Mouse (Mus musculus) kidney, embryonic 14.5 days (tissue): ENCODE results near the gene Gm10024. TPM values are rescaled to one million over a fixed set of nuclear protein-coding genes. Genes with fewer than 3 reads are reported as not detected.
"Not testable (repeated sequence)": the region's sequence is repeated elsewhere in the genome, so short reads cannot be mapped to it uniquely, and the experiment has no call there.

Source experiments
- ATAC-seq: fragments of 200-750 bp; cut with Nextera tagmentation; 2 replicates; pipeline ENCODE4 v1.8.0; 2017; ENCODE audit warnings: moderate number of reproducible peaks, mild to moderate bottlenecking, moderate TSS enrichment, moderate library complexity; ENCODE audit not compliant: low FRiP score, low TSS enrichment
- H3K27ac ChIP-seq: fragments of 300-500 bp; sonication (generic); 2 replicates; pipeline ENCODE4 v1.5.1; 2014; ENCODE audit warnings: low read depth, mild to moderate bottlenecking, low read length, moderate library complexity, mixed read lengths
- H3K27me3 ChIP-seq: fragments of 300-500 bp; sonication (generic); 2 replicates; pipeline ENCODE4 v1.6.1; 2014; ENCODE audit warnings: mild to moderate bottlenecking, low read length; ENCODE audit not compliant: control insufficient read depth, insufficient read depth
- H3K36me3 ChIP-seq: fragments of 300-500 bp; sonication (generic); 2 replicates; pipeline ENCODE4 v1.6.1; 2014; ENCODE audit warnings: low read length, mixed read lengths; ENCODE audit not compliant: control insufficient read depth, insufficient read depth
- H3K4me1 ChIP-seq: fragments of 300-500 bp; sonication (generic); 2 replicates; pipeline ENCODE4 v1.6.1; 2014; ENCODE audit warnings: low read length, mixed read lengths; ENCODE audit not compliant: control insufficient read depth, insufficient read depth
- H3K4me2 ChIP-seq: fragments of 300-500 bp; sonication (generic); replicated peaks from 2 replicates; pipeline ENCODE4 v1.6.1; 2014; ENCODE audit warnings: low read depth, mild to moderate bottlenecking, low read length
- H3K4me3 ChIP-seq: fragments of 300-500 bp; sonication (generic); 2 replicates; pipeline ENCODE4 v1.5.1; 2014; ENCODE audit warnings: mild to moderate bottlenecking, low read length
- H3K9ac ChIP-seq: fragments of 300-500 bp; sonication (generic); 2 replicates; pipeline ENCODE4 v1.6.1; 2014; ENCODE audit warnings: low read depth, mild to moderate bottlenecking, low read length, moderate library complexity
- H3K9me3 ChIP-seq: fragments of 300-500 bp; sonication (generic); 2 replicates; pipeline ENCODE4 v1.6.1; 2016; ENCODE audit warnings: low read length; ENCODE audit not compliant: control insufficient read depth
- WGBS: fragments of 180-500 bp; shearing (Covaris S2); extraction: QIAGEN DNeasy Blood & Tissue Kit; methylation state at CpG from one replicate; pipeline ENCODE4 v1.1.7; 2014; 5-methylcytosine and 5-hydroxymethylcytosine counted together
- polyA plus RNA-seq: library from polyadenylated mRNA; unstranded; fragments of >200 nt; fragmentation: Nextera tagmentation; extraction: Ambion mirVana; gene quantifications from 2 replicates; pipeline ENCODE4 v1.2.1, GENCODE M21; 2014

The Gm10024 gene
- polyA plus RNA-seq, 1 experiment from 2014 or later, result not detected

GRCm38 (mm10) chr10:77684181-77684580 lies 27.1 kb upstream of the Gm10024 start:
- no peak overlapping the region for H3K9ac ChIP-seq
- WGBS, result 37% methylated on average over 8 of the region's 8 CpGs
- H3K27ac ChIP-seq, result no peak overlapping the region
- H3K36me3 ChIP-seq, result no peaks in the 10 kb centered on the region
- no peak overlapping the region for H3K4me2 ChIP-seq
- ATAC-seq, result no peak
- H3K9me3 ChIP-seq, result no peaks in the 10 kb centered on the region
- no peaks in the 10 kb centered on the region for H3K4me1 ChIP-seq
- no peak overlapping the region for H3K4me3 ChIP-seq
- peaks cover 40% of the 10 kb centered on the region for H3K27me3 ChIP-seq

GRCm38 (mm10) chr10:77685895-77686664 lies 25.2 kb upstream of the Gm10024 start, which contains the start of gene Tspear:
TSS of gene Tspear (plus strand) at chr10:77686569.
- Histone ChIP-seq H3K9me3 (no peaks in the 10 kb centered on the region), H3K27me3 (peaks cover 38% of the 10 kb centered on the region), H3K9ac (no peak within 1 kb of the TSS), H3K36me3 (no peaks in the 10 kb centered on the region), H3K4me1 (no peaks in the 10 kb centered on the region), H3K27ac (no peak within 1 kb of the TSS), H3K4me3 (no peak within 1 kb of the TSS), H3K4me2 (no peak within 1 kb of the TSS)
- ATAC-seq, result no peak
- 6% methylated on average over 22 of the region's 22 CpGs for WGBS

- WGBS, result 11% methylated on average over 10 of the region's 10 CpGs
- Histone ChIP-seq H3K4me2 (no peak overlapping the region), H3K4me1 (no peaks in the 10 kb centered on the region), H3K27me3 (peaks cover 38% of the 10 kb centered on the region), H3K27ac (no peak overlapping the region), H3K9me3 (no peaks in the 10 kb centered on the region), H3K9ac (no peak overlapping the region), H3K36me3 (no peaks in the 10 kb centered on the region), H3K4me3 (no peak overlapping the region)
- no peak; the same call in 1 of the 2 replicates for ATAC-seq
Observed at GRCm38 (mm10) chr10:77687021-77687420, 24.2 kb upstream of the Gm10024 start.

- not testable (repeated sequence) for H3K4me3 ChIP-seq, H3K4me2 ChIP-seq, H3K9ac ChIP-seq, H3K27ac ChIP-seq, H3K4me1 ChIP-seq, H3K36me3 ChIP-seq, H3K9me3 ChIP-seq, ATAC-seq
- H3K27me3 ChIP-seq, result peaks cover 21% of the 10 kb centered on the region
- 81% methylated on average over 3 of the region's 3 CpGs for WGBS
Observed at GRCm38 (mm10) chr10:77690356-77690807, 20.9 kb upstream of the Gm10024 start, which contains the start of gene Gm19402. TSS of gene Gm19402 (minus strand) at chr10:77690757.

GRCm38 (mm10) chr10:77697133-77697532 lies 14.1 kb upstream of the Gm10024 start, which contains the start of gene Gm9508:
TSS of gene Gm9508 (minus strand) at chr10:77697233.
- H3K27ac ChIP-seq, result no peak within 1 kb of the TSS
- H3K4me2 ChIP-seq, result no peak within 1 kb of the TSS
- WGBS, result 30% methylated on average over 4 of the region's 4 CpGs
- no peaks in the 10 kb centered on the region for H3K9me3 ChIP-seq
- H3K4me1 ChIP-seq, result no peaks in the 10 kb centered on the region
- H3K27me3 ChIP-seq, result no peaks in the 10 kb centered on the region
- H3K36me3 ChIP-seq, result no peaks in the 10 kb centered on the region
- H3K4me3 ChIP-seq, result no peak within 1 kb of the TSS
- no peak within 1 kb of the TSS for H3K9ac ChIP-seq
- no peak for ATAC-seq

GRCm38 (mm10) chr10:77706326-77706725 lies 4.9 kb upstream of the Gm10024 start, which contains the start of gene Gm10272:
TSS of gene Gm10272 (plus strand) at chr10:77706626.
- Histone ChIP-seq H3K4me3 (no peak within 1 kb of the TSS), H3K9ac (no peak within 1 kb of the TSS), H3K9me3 (peaks cover 6% of the 10 kb centered on the region; the same call in 1 of the 2 replicates), H3K27ac (no peak within 1 kb of the TSS), H3K4me2 (no peak within 1 kb of the TSS), H3K4me1 (no peaks in the 10 kb centered on the region), H3K36me3 (no peaks in the 10 kb centered on the region), H3K27me3 (no peaks in the 10 kb centered on the region)
- no peak for ATAC-seq
- 86% methylated on average over 1 of the region's 1 CpGs for WGBS

GRCm38 (mm10) chr10:77709831-77710230 lies 1.4 kb upstream of the Gm10024 start:
- H3K9ac ChIP-seq, result no peak overlapping the region
- H3K27ac ChIP-seq, result no peak overlapping the region
- no peak overlapping the region for H3K4me2 ChIP-seq
- no peaks in the 10 kb centered on the region for H3K4me1 ChIP-seq
- H3K36me3 ChIP-seq, result no peaks in the 10 kb centered on the region
- 76% methylated on average over 3 of the region's 3 CpGs for WGBS
- H3K4me3 ChIP-seq, result no peak overlapping the region
- no peaks in the 10 kb centered on the region for H3K27me3 ChIP-seq
- no peak for ATAC-seq
- peaks cover 4% of the 10 kb centered on the region; the same call in 1 of the 2 replicates for H3K9me3 ChIP-seq

- Histone ChIP-seq H3K27ac (no peak overlapping the region), H3K4me1 (no peaks in the 10 kb centered on the region), H3K9me3 (peaks cover 4% of the 10 kb centered on the region; the same call in 1 of the 2 replicates), H3K4me2 (no peak overlapping the region), H3K9ac (no peak overlapping the region), H3K36me3 (no peaks in the 10 kb centered on the region), H3K4me3 (no peak overlapping the region), H3K27me3 (no peaks in the 10 kb centered on the region)
- ATAC-seq, result no peak
- 62% methylated on average over 4 of the region's 4 CpGs for WGBS
Observed at GRCm38 (mm10) chr10:77713734-77714133, 2.5 kb downstream of the Gm10024 start.

- WGBS, result 71% methylated on average over 1 of the region's 1 CpGs
- no peak within 1 kb of the TSS for H3K4me3 ChIP-seq
- no peaks in the 10 kb centered on the region for H3K4me1 ChIP-seq
Observed at GRCm38 (mm10) chr10:77715507-77715906, 4.2 kb downstream of the Gm10024 start, which contains the start of gene Gm10142. TSS of gene Gm10142 (plus strand) at chr10:77715807.

More at GRCm38 (mm10) chr10:77715507-77715906, 4.2 kb downstream of the Gm10024 start, which contains the start of gene Gm10142:
- Histone ChIP-seq H3K27ac (no peak within 1 kb of the TSS), H3K36me3 (no peaks in the 10 kb centered on the region), H3K9ac (no peak within 1 kb of the TSS), H3K9me3 (peaks cover 4% of the 10 kb centered on the region; the same call in 1 of the 2 replicates), H3K27me3 (no peaks in the 10 kb centered on the region), H3K4me2 (no peak within 1 kb of the TSS)
- ATAC-seq, result no peak
